Mouse (Mus musculus) limb, embryonic 13.5 days (tissue): ENCODE results near the gene Ptprg. TPM values are rescaled to one million over a fixed set of nuclear protein-coding genes. Genes with fewer than 3 reads are reported as not detected.

Source experiments
- ATAC-seq: fragments of 200-750 bp; cut with Nextera tagmentation; 2 replicates; pipeline ENCODE4 v1.8.0; 2017; ENCODE audit warnings: low read depth, moderate number of reproducible peaks, moderate TSS enrichment; ENCODE audit not compliant: low FRiP score
- H3K27ac ChIP-seq: fragments of 300-500 bp; sonication (generic); 2 replicates; pipeline ENCODE4 v1.5.1; 2015; ENCODE audit warnings: inconsistent platforms, mild to moderate bottlenecking, moderate library complexity
- H3K27me3 ChIP-seq: fragments of 300-500 bp; sonication (generic); 2 replicates; pipeline ENCODE4 v1.6.1; 2015; ENCODE audit warnings: mild to moderate bottlenecking, inconsistent platforms
- H3K36me3 ChIP-seq: fragments of 300-500 bp; sonication (generic); 2 replicates; pipeline ENCODE4 v1.6.1; 2015; ENCODE audit warnings: inconsistent platforms, mild to moderate bottlenecking, moderate library complexity
- H3K4me1 ChIP-seq: fragments of 300-500 bp; sonication (generic); 2 replicates; pipeline ENCODE4 v1.6.1; 2015; ENCODE audit warnings: inconsistent platforms
- H3K4me2 ChIP-seq: fragments of 300-500 bp; sonication (generic); replicated peaks from 2 replicates; pipeline ENCODE4 v1.6.1; 2015; ENCODE audit warnings: inconsistent platforms, mild to moderate bottlenecking, moderate library complexity
- H3K4me3 ChIP-seq: fragments of 300-500 bp; sonication (generic); 2 replicates; pipeline ENCODE4 v1.5.1; 2015; ENCODE audit warnings: moderate library complexity, mild to moderate bottlenecking, inconsistent platforms
- H3K9ac ChIP-seq: fragments of 300-500 bp; sonication (generic); 2 replicates; pipeline ENCODE4 v1.6.1; 2015; ENCODE audit warnings: mild to moderate bottlenecking, inconsistent platforms
- H3K9me3 ChIP-seq: fragments of 300-500 bp; sonication (generic); 2 replicates; pipeline ENCODE4 v1.6.1; 2016; ENCODE audit warnings: inconsistent platforms
- WGBS: fragments of 180-500 bp; shearing (Covaris S2); methylation state at CpG from one replicate; pipeline ENCODE4 v1.1.7; 2015; 5-methylcytosine and 5-hydroxymethylcytosine counted together
- polyA plus RNA-seq: library from polyadenylated mRNA; unstranded; fragments of >200 nt; fragmentation: Nextera tagmentation; extraction: Ambion mirVana; gene quantifications from 2 replicates; pipeline ENCODE4 v1.2.1, GENCODE M21; 2015

The Ptprg gene
- polyA plus RNA-seq, result 36.0 and 38.4 TPM in 2 replicates

GRCm38 (mm10) chr14:11553273-11553665 is at the start of gene Ptprg:
TSS of gene Ptprg (plus strand) at chr14:11553532.
- H3K4me3 ChIP-seq, result peak within 1 kb of the TSS; percentile 77
- peak; percentile 90 for ATAC-seq
- peak within 1 kb of the TSS; percentile 93 for H3K9ac ChIP-seq
- H3K9me3 ChIP-seq, result no peaks in the 10 kb centered on the region
- H3K4me1 ChIP-seq, result peaks cover 34% of the 10 kb centered on the region
- peaks cover 3% of the 10 kb centered on the region; the same call in 1 of the 2 replicates for H3K27me3 ChIP-seq
- no peaks in the 10 kb centered on the region for H3K36me3 ChIP-seq
- WGBS, result 1% methylated on average over 36 of the region's 40 CpGs
- H3K27ac ChIP-seq, result peak within 1 kb of the TSS; percentile 99
- peak within 1 kb of the TSS; percentile 84 for H3K4me2 ChIP-seq

GRCm38 (mm10) chr14:11503803-11504365 is 49.4 kb upstream of the Ptprg start:
- Histone ChIP-seq H3K9ac (no peak overlapping the region), H3K9me3 (0 out of 2 replicates have a peak, but pooled peaks cover 6% of the 10 kb centered on the region), H3K4me3 (no peak overlapping the region), H3K27ac (no peak overlapping the region), H3K4me1 (peaks cover 10% of the 10 kb centered on the region), H3K36me3 (no peaks in the 10 kb centered on the region), H3K27me3 (no peaks in the 10 kb centered on the region), H3K4me2 (no peak overlapping the region; the same call in 1 of the 2 replicates)
- ATAC-seq, result peak; percentile 78; the same call in 1 of the 2 replicates
- 27% methylated on average over 7 of the region's 7 CpGs for WGBS

GRCm38 (mm10) chr14:11510173-11510572 is 43.2 kb upstream of the Ptprg start:
- Histone ChIP-seq H3K27me3 (no peaks in the 10 kb centered on the region), H3K27ac (no peak overlapping the region), H3K9ac (no peak overlapping the region), H3K4me3 (no peak overlapping the region), H3K4me1 (no peaks in the 10 kb centered on the region), H3K4me2 (no peak overlapping the region), H3K36me3 (no peaks in the 10 kb centered on the region), H3K9me3 (0 out of 2 replicates have a peak, but pooled peaks cover 6% of the 10 kb centered on the region)
- ATAC-seq, result no peak
- 70% methylated on average over 1 of the region's 1 CpGs for WGBS

- Histone ChIP-seq H3K9ac (no peak overlapping the region), H3K4me2 (no peak overlapping the region), H3K36me3 (no peaks in the 10 kb centered on the region), H3K9me3 (no peaks in the 10 kb centered on the region), H3K4me1 (no peaks in the 10 kb centered on the region), H3K27ac (no peak overlapping the region), H3K27me3 (no peaks in the 10 kb centered on the region), H3K4me3 (no peak overlapping the region)
- WGBS, result 86% methylated on average over 2 of the region's 2 CpGs
- ATAC-seq, result no peak
Measured at GRCm38 (mm10) chr14:11519171-11519570, 34.2 kb upstream of the Ptprg start.

GRCm38 (mm10) chr14:11523052-11523451 is 30.3 kb upstream of the Ptprg start:
- ATAC-seq, result no peak
- Histone ChIP-seq H3K27me3 (no peaks in the 10 kb centered on the region), H3K4me1 (no peaks in the 10 kb centered on the region), H3K27ac (no peak overlapping the region), H3K36me3 (no peaks in the 10 kb centered on the region), H3K4me3 (no peak overlapping the region), H3K4me2 (no peak overlapping the region), H3K9ac (no peak overlapping the region), H3K9me3 (no peaks in the 10 kb centered on the region)
- 87% methylated on average over 3 of the region's 3 CpGs for WGBS

GRCm38 (mm10) chr14:11529591-11529990 is 23.7 kb upstream of the Ptprg start:
- Histone ChIP-seq H3K27me3 (no peaks in the 10 kb centered on the region), H3K9ac (no peak overlapping the region), H3K9me3 (no peaks in the 10 kb centered on the region), H3K4me1 (no peaks in the 10 kb centered on the region; the same call in 1 of the 2 replicates), H3K4me2 (no peak overlapping the region), H3K36me3 (no peaks in the 10 kb centered on the region), H3K4me3 (no peak overlapping the region), H3K27ac (no peak overlapping the region)
- WGBS, result 77% methylated on average over 4 of the region's 4 CpGs
- ATAC-seq, result no peak

GRCm38 (mm10) chr14:11534456-11534855 is 18.9 kb upstream of the Ptprg start:
- no peak for ATAC-seq
- Histone ChIP-seq H3K4me3 (no peak overlapping the region), H3K4me1 (no peaks in the 10 kb centered on the region; the same call in 1 of the 2 replicates), H3K9ac (no peak overlapping the region), H3K36me3 (no peaks in the 10 kb centered on the region), H3K27ac (no peak overlapping the region), H3K9me3 (no peaks in the 10 kb centered on the region), H3K27me3 (no peaks in the 10 kb centered on the region), H3K4me2 (no peak overlapping the region)
- 59% methylated on average over 1 of the region's 1 CpGs for WGBS

GRCm38 (mm10) chr14:11536121-11536520 is 17.2 kb upstream of the Ptprg start:
- Histone ChIP-seq H3K9ac (no peak overlapping the region), H3K36me3 (no peaks in the 10 kb centered on the region), H3K9me3 (no peaks in the 10 kb centered on the region), H3K4me3 (no peak overlapping the region), H3K4me1 (no peaks in the 10 kb centered on the region; the same call in 1 of the 2 replicates), H3K27me3 (no peaks in the 10 kb centered on the region), H3K4me2 (no peak overlapping the region), H3K27ac (no peak overlapping the region)
- WGBS, result 80% methylated on average over 5 of the region's 5 CpGs
- ATAC-seq, result no peak

- ATAC-seq, result no peak
- H3K36me3 ChIP-seq, result no peaks in the 10 kb centered on the region
- H3K4me1 ChIP-seq, result peaks cover 24% of the 10 kb centered on the region
- H3K4me2 ChIP-seq, result peak overlapping the region; percentile 84
- H3K4me3 ChIP-seq, result peak overlapping the region; percentile 77
- no peaks in the 10 kb centered on the region for H3K9me3 ChIP-seq
- no peak overlapping the region for H3K27ac ChIP-seq
- 19% methylated on average over 11 of the region's 11 CpGs for WGBS
- H3K27me3 ChIP-seq, result peaks cover 3% of the 10 kb centered on the region; the same call in 1 of the 2 replicates
- no peak overlapping the region for H3K9ac ChIP-seq
Measured at GRCm38 (mm10) chr14:11551892-11552291, 1.4 kb upstream of the Ptprg start.

- ATAC-seq, result peak; percentile 29; the same call in 1 of the 2 replicates
Measured at GRCm38 (mm10) chr14:11552521-11553272, 635 bp upstream of the Ptprg start.

GRCm38 (mm10) chr14:11553679-11554305 is 460 bp downstream of the Ptprg start:
- H3K27ac ChIP-seq, result peak overlapping the region; percentile 99
- WGBS, result under 1% methylated on average over 57 of the region's 57 CpGs
- H3K4me2 ChIP-seq, result peak overlapping the region; percentile 84
- H3K4me1 ChIP-seq, result peaks cover 34% of the 10 kb centered on the region
- H3K9me3 ChIP-seq, result no peaks in the 10 kb centered on the region
- peaks cover 3% of the 10 kb centered on the region; the same call in 1 of the 2 replicates for H3K27me3 ChIP-seq
- H3K9ac ChIP-seq, result peak overlapping the region; percentile 93
- no peaks in the 10 kb centered on the region for H3K36me3 ChIP-seq
- peak overlapping the region; percentile 77 for H3K4me3 ChIP-seq
- ATAC-seq, result peak; percentile 64

More at GRCm38 (mm10) chr14:11552521-11553272, 635 bp upstream of the Ptprg start:
- Histone ChIP-seq H3K9me3 (no peaks in the 10 kb centered on the region), H3K27me3 (peaks cover 3% of the 10 kb centered on the region; the same call in 1 of the 2 replicates), H3K4me2 (peak overlapping the region; percentile 84), H3K27ac (peak overlapping the region; percentile 99), H3K4me3 (peak overlapping the region; percentile 77), H3K36me3 (no peaks in the 10 kb centered on the region), H3K4me1 (peaks cover 31% of the 10 kb centered on the region), H3K9ac (peak overlapping the region; percentile 93)
- under 1% methylated on average over 33 of the region's 33 CpGs for WGBS
